ENCODE assay signal across 11 mouse cellular contexts in the genomic region with DNA sequence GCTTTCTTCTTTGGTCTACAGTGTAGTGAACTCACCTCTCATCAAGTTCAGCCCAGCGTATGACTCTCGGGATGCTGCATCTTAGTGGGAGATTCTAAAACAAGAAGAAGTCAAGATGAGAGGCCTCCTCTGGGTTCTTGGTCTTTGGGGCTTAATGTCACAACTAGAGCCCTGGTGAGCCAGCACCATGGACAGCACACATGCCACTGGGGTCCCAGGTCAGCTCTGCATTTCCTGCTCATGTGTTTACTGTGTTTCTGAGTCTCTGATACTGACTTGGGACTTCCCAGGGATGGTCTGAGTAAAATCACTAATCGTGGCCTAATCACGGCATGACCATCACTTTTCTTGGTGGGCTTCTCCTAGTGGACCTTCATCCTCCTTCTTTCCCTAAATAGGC. TPM values are rescaled to one million over a fixed set of nuclear protein-coding genes. Genes with fewer than 3 reads are reported as not detected.
DNase-seq lines count a peak whose midpoint lies in the region; ATAC-seq and TF ChIP-seq lines count a peak whose summit lies in the region.
"Had no signal": no experiment of that assay in that cellular context is flagged by ENCODE, and none has a peak within 500 bp of the region (broad histone marks: within the 10 kb centered on the region; RNA-seq: fewer than 3 reads in every experiment).

No protein-coding gene starts in this region.

- no peak overlapping the region for H3K9ac ChIP-seq in kidney, embryonic 15.5 days
- no peak overlapping the region for H3K9ac ChIP-seq in ES-E14 (ENCODE audit: insufficient read depth, low read depth, low read length, poor library complexity, severe bottlenecking)
- no peak overlapping the region for H3K9ac ChIP-seq in liver, postnatal 0 days (replicated peaks)
- H3K9ac ChIP-seq in forebrain, embryonic 12.5 days = no peak overlapping the region
- H3K9ac ChIP-seq: hindbrain, embryonic 12.5 days; lung, embryonic 15.5 days had no signal

- no peak for TF ChIP-seq CTCF in liver, postnatal 0 days (IDR thresholded peaks at IDR 0.05; ENCODE audit: low read depth)

- H3K9me3 ChIP-seq in kidney, embryonic 15.5 days (replicated peaks) = no peaks in the 10 kb centered on the region
- H3K9me3 ChIP-seq in ES-E14 (ENCODE audit: control insufficient read depth, insufficient read depth, low read depth, low read length) = no peaks in the 10 kb centered on the region
- no peaks in the 10 kb centered on the region for H3K9me3 ChIP-seq in liver, postnatal 0 days (ENCODE audit: low read length)
- H3K9me3 ChIP-seq in forebrain, embryonic 12.5 days = no peaks in the 10 kb centered on the region
- H3K9me3 ChIP-seq: hindbrain, embryonic 12.5 days; lung, embryonic 15.5 days had no signal

- no peak for TF ChIP-seq EP300 in liver, postnatal 0 days (IDR thresholded peaks at IDR 0.05; ENCODE audit: low read depth)

- DNase-seq in kidney, postnatal 4 days = peak; percentile 81 to 82
- peak; percentile 60 for DNase-seq in ES-E14 (ENCODE audit: low read depth, low spot score)
- peak; percentile 72 for DNase-seq in embryo, embryonic 10.5 days (ENCODE audit: low spot score)
- DNase-seq in liver, postnatal 0 days = peak; percentile 47
- no peak for DNase-seq in right cerebral cortex, postnatal 25 days
- DNase-seq: gastrocnemius, postnatal 14 days had no signal

- H3K36me3 ChIP-seq in kidney, embryonic 15.5 days = no peaks in the 10 kb centered on the region
- H3K36me3 ChIP-seq in ES-E14 (ENCODE audit: control insufficient read depth, insufficient read depth, low read length, poor library complexity, severe bottlenecking) = no peaks in the 10 kb centered on the region
- H3K36me3 ChIP-seq in liver, postnatal 0 days (replicated peaks; ENCODE audit: insufficient read depth, low read length) = no peaks in the 10 kb centered on the region
- no peaks in the 10 kb centered on the region for H3K36me3 ChIP-seq in forebrain, embryonic 12.5 days (replicated peaks)
- H3K36me3 ChIP-seq: hindbrain, embryonic 12.5 days; lung, embryonic 15.5 days had no signal

- no peak overlapping the region for H3K4me2 ChIP-seq in kidney, embryonic 15.5 days
- no peak overlapping the region for H3K4me2 ChIP-seq in liver, postnatal 0 days (ENCODE audit: low read depth, low read length)
- no peak overlapping the region for H3K4me2 ChIP-seq in forebrain, embryonic 12.5 days
- H3K4me2 ChIP-seq: hindbrain, embryonic 12.5 days; lung, embryonic 15.5 days had no signal

- 51% methylated on average over 4 of the region's 4 CpGs for WGBS in kidney, embryonic 15.5 days
- WGBS in liver, postnatal 0 days (ENCODE audit: insufficient replicate concordance) = 36% methylated on average over 4 of the region's 4 CpGs
- WGBS in forebrain, embryonic 12.5 days = 54% methylated on average over 4 of the region's 4 CpGs

- H3K27me3 ChIP-seq in kidney, embryonic 15.5 days = peaks cover 4% of the 10 kb centered on the region; the same call in 1 of the 2 replicates
- 0 out of 2 replicates have a peak, but pooled peaks cover 2% of the 10 kb centered on the region for H3K27me3 ChIP-seq in liver, postnatal 0 days (ENCODE audit: insufficient read depth, low read length)
- H3K27me3 ChIP-seq in forebrain, embryonic 12.5 days = peaks cover 12% of the 10 kb centered on the region

- ATAC-seq in kidney, embryonic 15.5 days (replicated peaks; ENCODE audit: low FRiP score) = no peak
- ATAC-seq in liver, postnatal 0 days = no peak
- ATAC-seq in forebrain, embryonic 12.5 days (ENCODE audit: low FRiP score) = no peak

- H3K4me1 ChIP-seq in kidney, embryonic 15.5 days = peaks cover 7% of the 10 kb centered on the region
- peaks cover 0 to 2% of the 10 kb centered on the region in 2 experiments; a peak in 1 of 4 replicates for H3K4me1 ChIP-seq in ES-E14 (ENCODE audit: control insufficient read depth in 2 of 2, insufficient read depth in 2 of 2, low read length in 2 of 2, poor library complexity in 1 of 2)
- H3K4me1 ChIP-seq in liver, postnatal 0 days (ENCODE audit: insufficient read depth) = no peaks in the 10 kb centered on the region
- peaks cover 9% of the 10 kb centered on the region; the same call in 1 of the 2 replicates for H3K4me1 ChIP-seq in forebrain, embryonic 12.5 days

- H3K27ac ChIP-seq in kidney, embryonic 15.5 days = no peak overlapping the region
- H3K27ac ChIP-seq in ES-E14 (ENCODE audit: insufficient read depth, low read depth, low read length, poor library complexity, severe bottlenecking) = no peak overlapping the region
- H3K27ac ChIP-seq in liver, postnatal 0 days (ENCODE audit: low read depth) = no peak overlapping the region
- H3K27ac ChIP-seq in forebrain, embryonic 12.5 days = no peak overlapping the region
- H3K27ac ChIP-seq: hindbrain, embryonic 12.5 days; lung, embryonic 15.5 days had no signal

- no peak overlapping the region for H3K4me3 ChIP-seq in kidney, embryonic 15.5 days (replicated peaks)
- no peak overlapping the region for H3K4me3 ChIP-seq in ES-E14 (ENCODE audit: insufficient read depth in 1 of 2, low read depth in 1 of 2, low read length in 2 of 2, poor library complexity in 1 of 2, severe bottlenecking in 1 of 2)
- no peak overlapping the region for H3K4me3 ChIP-seq in liver, postnatal 0 days (ENCODE audit: low read depth, low read length)
- H3K4me3 ChIP-seq in forebrain, embryonic 12.5 days (replicated peaks) = no peak overlapping the region
- H3K4me3 ChIP-seq: erythroblast, embryonic 14.5 days; hindbrain, embryonic 12.5 days; lung, embryonic 15.5 days had no signal

- in situ Hi-C loops in ES-E14 (cut with MboI; ENCODE audit: low sequenced_read_pairs in 2 of 2, unreplicated experiment in 2 of 2) = no loop called here

TF ChIP-seq in ES-E14, 5 proteins besides CTCF, POLR2A, EP300 and RAD21:
- TF ChIP-seq HCFC1 (IDR thresholded peaks at IDR 0.05; ENCODE audit: borderline replicate concordance, insufficient read depth, low read length) = no peak
- no peak for TF ChIP-seq ZNF384 (IDR thresholded peaks at IDR 0.05; ENCODE audit: low read depth, low read length)
- TF ChIP-seq ZC3H11A (IDR thresholded peaks at IDR 0.05; ENCODE audit: borderline replicate concordance, low read depth, low read length) = no peak
- no peak for TF ChIP-seq CHD2 (IDR thresholded peaks at IDR 0.05; ENCODE audit: low read depth, low read length)
- TF ChIP-seq MAFK (IDR thresholded peaks at IDR 0.05; ENCODE audit: insufficient read depth, low read depth, low read length) = no peak

RNA-seq across cellular contexts. Expression of gene Osbpl7, which starts 28.3 kb away (rescaled TPM):
- polyA plus RNA-seq in kidney, embryonic 15.5 days (2015; fragmentation: Nextera tagmentation; extraction: Ambion mirVana) = 8.8 and 12.7 TPM in 2 replicates
- total RNA-seq in ES-E14 (2012; rRNA removed) = 6.6 and 7.2 TPM in 2 replicates
- polyA plus RNA-seq in liver, postnatal 0 days (2015; fragmentation: Nextera tagmentation; extraction: Ambion mirVana) = 1.8 and 2.4 TPM in 2 replicates
- polyA plus RNA-seq in forebrain, embryonic 12.5 days (2016; fragmentation: Nextera tagmentation; extraction: Ambion mirVana) = 8.2 and 8.7 TPM in 2 replicates

RNA-seq across cellular contexts. Expression of gene Tbx21, which starts 36.4 kb away (rescaled TPM):
- 0.14 and 0.27 TPM in 2 replicates for polyA plus RNA-seq in kidney, embryonic 15.5 days (2015; fragmentation: Nextera tagmentation; extraction: Ambion mirVana)
- 0.27 and 0.32 TPM in 2 replicates for total RNA-seq in ES-E14 (2012; rRNA removed)
- polyA plus RNA-seq in liver, postnatal 0 days (2015; fragmentation: Nextera tagmentation; extraction: Ambion mirVana) = 0.27 and 0.37 TPM in 2 replicates
- polyA plus RNA-seq in forebrain, embryonic 12.5 days (2016; fragmentation: Nextera tagmentation; extraction: Ambion mirVana) = 0.19 and 0.33 TPM in 2 replicates
- polyA plus RNA-seq: erythroblast, embryonic 14.5 days had no signal

RNA-seq across cellular contexts. Expression of gene Mrpl10, which starts 37.4 kb away (rescaled TPM):
- 90.0 and 91.3 TPM in 2 replicates for polyA plus RNA-seq in kidney, embryonic 15.5 days (2015; fragmentation: Nextera tagmentation; extraction: Ambion mirVana)
- total RNA-seq in ES-E14 (2012; rRNA removed) = 55.3 and 70.3 TPM in 2 replicates
- 34.1 and 34.5 TPM in 2 replicates for polyA plus RNA-seq in liver, postnatal 0 days (2015; fragmentation: Nextera tagmentation; extraction: Ambion mirVana)
- 64.0 and 65.8 TPM in 2 replicates for polyA plus RNA-seq in forebrain, embryonic 12.5 days (2016; fragmentation: Nextera tagmentation; extraction: Ambion mirVana)

RNA-seq across cellular contexts. Expression of gene Lrrc46, which starts 37.5 kb away (rescaled TPM):
- 1.0 and 1.5 TPM in 2 replicates for polyA plus RNA-seq in kidney, embryonic 15.5 days (2015; fragmentation: Nextera tagmentation; extraction: Ambion mirVana)
- total RNA-seq in ES-E14 (2012; rRNA removed) = 0.42 and 0.54 TPM in 2 replicates
- 0.65 and 0.73 TPM in 2 replicates for polyA plus RNA-seq in liver, postnatal 0 days (2015; fragmentation: Nextera tagmentation; extraction: Ambion mirVana)
- 2.3 and 3.2 TPM in 2 replicates for polyA plus RNA-seq in forebrain, embryonic 12.5 days (2016; fragmentation: Nextera tagmentation; extraction: Ambion mirVana)
- total RNA-seq: gastrocnemius, postnatal 14 days had no signal
- polyA plus RNA-seq: erythroblast, embryonic 14.5 days had no signal

RNA-seq across cellular contexts. Expression of gene Scrn2, which starts 49.0 kb away (rescaled TPM):
- 38.2 and 38.8 TPM in 2 replicates for polyA plus RNA-seq in kidney, embryonic 15.5 days (2015; fragmentation: Nextera tagmentation; extraction: Ambion mirVana)
- total RNA-seq in ES-E14 (2012; rRNA removed) = 16.5 and 22.2 TPM in 2 replicates
- polyA plus RNA-seq in liver, postnatal 0 days (2015; fragmentation: Nextera tagmentation; extraction: Ambion mirVana) = 20.6 and 21.2 TPM in 2 replicates
- 26.0 and 28.0 TPM in 2 replicates for polyA plus RNA-seq in forebrain, embryonic 12.5 days (2016; fragmentation: Nextera tagmentation; extraction: Ambion mirVana)
